Mouse (Mus musculus) frontal cortex, postnatal 36 days (tissue): Measurements from ENCODE around the gene Pvr.

Experiments
- DNase-seq, 2 experiments: peaks; one replicate each; pipeline ENCODE4 v3.0.0; 2022; ENCODE audit warnings: low spot score in 2 of 2

The Pvr gene

DNA sequence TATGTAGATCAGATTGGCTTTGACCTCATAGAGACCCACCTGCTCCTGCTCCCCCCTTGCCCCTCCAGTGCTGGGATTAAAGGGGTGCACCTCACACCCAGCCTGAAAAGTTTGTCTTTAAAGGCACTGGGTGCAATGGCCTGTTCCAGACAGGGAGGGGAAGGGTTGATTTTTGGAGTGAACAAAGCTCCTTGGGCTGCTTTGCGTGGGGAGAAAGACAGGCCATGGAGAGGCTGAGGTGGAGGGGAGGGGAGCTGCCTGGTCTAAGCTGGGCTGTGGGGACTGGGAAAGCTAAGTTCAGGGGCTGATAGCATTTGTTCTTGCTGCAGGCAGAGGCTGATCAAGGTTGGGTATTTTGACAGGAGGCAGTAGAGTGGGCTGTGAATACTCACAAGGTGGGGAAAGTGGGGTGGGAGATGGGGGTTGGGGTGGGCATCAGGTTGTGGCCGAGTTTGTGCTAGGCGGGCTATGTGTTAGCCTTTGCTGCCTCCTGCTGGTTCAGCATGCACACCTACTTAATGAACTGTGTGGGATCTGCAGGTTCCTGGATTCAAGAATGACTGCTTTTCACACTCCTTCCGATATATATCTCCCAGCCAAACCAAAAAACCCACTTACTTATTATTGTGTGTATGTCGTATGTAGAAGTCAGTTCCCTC is 48.9 kb downstream of the Pvr start:
- DNase-seq: no peak

DNA sequence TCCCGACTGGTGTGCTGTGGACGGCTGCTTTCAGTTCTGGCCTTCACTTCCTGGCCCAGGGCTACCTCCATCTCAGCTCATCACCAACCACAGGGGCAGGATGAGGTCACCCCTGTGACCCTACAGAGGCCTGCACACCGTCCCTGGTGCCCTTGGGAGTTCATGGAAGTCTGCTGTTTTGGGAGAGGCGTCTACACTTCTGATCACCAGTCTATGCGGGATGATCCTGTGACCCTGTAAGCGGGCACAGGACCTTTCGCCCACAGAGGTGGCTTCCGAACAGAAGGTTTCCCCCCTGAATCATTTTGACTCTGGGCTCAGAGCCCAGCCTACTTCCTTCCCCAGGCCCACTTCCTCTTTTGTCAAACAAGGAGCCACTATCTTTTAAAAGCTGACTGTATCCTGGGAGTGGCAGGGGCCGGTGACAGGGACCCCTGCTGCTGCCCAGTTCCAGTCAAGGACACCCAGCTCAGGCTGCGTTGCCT is 49.8 kb downstream of the Pvr start:
- no peak for DNase-seq

DNA sequence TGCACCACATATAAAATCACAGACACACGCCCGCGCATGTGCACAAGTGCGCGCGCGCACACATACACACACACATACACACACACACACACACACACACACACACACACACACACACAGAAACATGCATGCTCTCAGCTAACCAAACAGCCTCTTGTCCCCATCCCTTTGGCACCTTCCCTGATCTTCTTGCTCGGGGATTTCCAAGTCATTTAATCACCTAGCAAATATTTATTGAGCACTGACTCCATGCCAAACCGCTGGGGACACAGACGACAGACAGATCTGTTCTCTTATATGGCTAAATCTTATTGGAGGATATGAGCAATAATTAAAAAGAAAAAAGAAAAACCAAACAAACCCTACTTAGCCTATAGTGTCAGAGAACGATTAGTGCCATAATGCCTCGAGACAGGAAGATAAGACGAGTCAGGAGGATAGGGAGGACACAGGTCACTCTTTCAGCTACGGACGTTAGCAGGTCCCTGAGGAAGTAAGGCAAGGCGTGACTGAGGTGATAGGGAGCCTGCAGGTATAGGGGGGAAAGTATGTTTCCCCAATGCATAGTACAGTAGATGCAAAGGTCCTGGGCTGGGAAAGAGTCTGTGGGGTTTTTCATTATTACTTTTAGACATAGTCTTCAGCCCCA is 53.1 kb downstream of the Pvr start:
- DNase-seq: no peak

DNA sequence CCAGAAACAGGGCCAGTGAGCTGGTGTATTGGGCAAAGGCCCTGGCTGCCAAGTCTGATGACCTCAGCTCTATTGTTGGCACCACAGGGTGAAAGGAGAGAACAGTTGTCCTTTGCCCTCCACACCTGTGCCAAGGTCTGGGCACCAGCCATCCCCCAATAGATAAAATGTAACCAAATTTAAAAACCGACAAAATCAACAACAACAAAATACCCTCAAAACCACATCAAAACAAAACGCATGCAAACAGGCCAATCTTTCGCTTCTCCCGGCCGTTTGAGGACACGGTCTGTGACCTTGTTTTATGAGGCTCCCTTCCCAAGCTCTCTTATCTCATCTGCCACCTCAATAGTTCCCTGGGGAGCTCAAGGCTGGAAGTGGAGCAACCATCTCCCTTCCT is 54.5 kb downstream of the Pvr start:
- no peak for DNase-seq

DNA sequence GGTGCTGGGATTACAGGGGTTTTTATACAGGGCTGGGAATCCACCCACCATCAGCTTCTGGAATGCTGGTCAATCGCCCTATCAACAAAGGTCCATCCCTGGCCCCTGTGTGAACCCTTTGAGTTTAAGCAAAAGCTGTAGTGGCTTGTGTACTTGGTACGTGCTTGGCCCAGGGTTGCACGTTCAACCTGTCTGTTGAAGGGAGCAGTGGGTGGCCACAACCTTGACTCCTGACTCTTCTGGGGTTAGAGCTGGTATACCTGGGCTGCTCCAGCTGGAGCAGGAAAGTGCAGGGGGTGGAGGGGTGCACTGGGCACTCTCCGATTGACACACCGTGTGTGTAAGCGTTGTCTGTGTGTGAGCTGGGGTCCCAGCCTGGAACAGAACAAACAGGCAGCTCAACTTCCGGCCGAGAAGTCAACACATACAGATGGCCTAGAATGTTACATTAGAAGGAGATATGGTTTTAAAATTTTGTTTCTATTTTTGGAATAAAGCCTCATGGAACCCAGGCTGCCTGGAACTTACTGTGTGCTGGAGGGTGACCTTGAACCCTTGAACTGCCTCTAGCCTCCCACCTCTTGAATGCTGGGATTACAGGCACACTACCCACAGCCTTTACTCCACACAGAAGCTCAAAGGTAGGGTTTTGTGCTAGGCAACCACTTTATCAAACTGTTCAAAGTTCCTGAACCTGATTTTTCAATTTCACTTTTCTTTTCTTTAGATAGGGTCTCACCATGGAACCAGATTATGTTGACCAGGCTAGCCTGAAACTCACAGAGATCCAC is 55.5 kb downstream of the Pvr start:
- DNase-seq: no peak

DNA sequence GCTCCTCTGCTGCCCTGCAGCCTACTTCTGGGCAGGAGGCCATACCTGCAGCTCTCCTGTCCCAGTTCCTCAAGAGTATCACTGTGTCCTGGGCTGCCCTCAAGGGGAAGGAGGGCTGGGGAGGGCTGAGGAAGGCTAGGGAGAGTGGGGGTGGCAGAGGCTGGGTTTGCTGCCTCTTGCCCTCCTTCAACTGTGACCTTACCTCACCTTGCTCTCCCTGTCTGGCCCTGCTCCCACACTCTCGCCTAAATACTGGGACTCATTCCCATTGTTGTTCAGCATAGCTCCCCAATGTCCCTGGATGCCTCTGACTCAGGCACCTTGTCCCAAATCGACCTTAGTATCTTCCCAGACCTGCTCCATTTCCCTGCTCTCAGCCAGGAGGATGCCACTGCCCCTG is 56.7 kb downstream of the Pvr start:
- DNase-seq: no peak

DNA sequence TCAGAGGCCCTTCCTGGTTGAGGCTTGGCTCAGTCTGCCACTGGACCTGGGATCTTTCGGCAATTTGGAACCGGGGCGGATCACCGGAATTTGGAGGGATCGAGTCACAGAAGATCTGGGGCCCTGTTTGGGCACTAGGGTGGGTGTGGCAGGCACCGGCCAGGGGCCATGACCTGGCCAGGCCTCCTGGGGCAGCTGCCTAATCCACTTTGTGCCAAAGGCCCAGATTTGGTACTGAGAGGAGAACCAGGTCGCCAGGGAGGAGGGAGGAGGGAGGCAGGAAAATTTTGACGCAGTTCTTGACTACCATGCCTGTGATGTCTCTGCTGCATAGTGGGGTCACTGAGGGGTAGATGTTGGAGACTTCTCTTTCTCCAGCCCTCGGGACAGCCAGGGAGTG is 59.8 kb downstream of the Pvr start, which contains the start of gene Ceacam16:
TSS of gene Ceacam16 (minus strand) at position 101 of the 400 bp plus-strand sequence.
- no peak for DNase-seq

DNA sequence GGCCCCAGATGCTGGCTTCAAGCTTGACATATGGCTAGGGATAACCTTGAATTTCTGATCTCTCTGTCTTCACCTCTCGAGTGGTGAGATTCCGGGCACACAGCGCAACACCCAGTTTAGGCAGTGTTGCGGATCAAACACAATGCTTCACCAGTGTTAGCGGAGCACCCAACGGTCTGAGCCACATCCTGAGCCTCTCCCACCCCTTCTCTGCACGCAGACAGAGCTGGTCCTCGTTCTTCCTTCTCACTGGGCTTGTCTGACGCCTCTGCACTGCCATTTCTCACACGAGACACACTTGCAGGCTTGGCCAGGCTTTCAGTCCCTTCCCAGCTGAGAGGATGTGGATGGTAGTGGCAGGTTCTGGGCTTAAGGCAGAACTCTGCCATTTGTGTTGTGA is 61.2 kb downstream of the Pvr start:
- no peak for DNase-seq

DNA sequence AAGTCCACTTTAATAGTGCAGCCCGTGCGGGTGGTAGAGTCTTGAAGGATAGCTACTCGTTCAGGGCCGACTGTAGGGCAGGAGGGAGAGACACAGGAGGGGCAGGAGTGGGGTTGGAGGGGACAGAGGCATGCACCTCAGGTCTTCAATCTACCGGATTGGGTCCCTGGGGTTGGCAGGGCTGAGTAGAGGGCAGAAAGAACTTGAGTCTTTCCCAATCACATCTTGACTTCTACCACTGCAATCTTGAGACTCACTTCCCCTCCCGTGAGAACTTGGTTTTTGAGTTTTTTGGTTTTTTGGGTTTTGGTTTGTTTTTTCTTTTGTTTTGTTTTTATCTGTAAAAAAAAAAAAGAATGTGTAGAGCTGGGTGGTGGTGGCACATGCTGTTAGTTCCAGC is 64.7 kb downstream of the Pvr start:
- no peak for DNase-seq

DNA sequence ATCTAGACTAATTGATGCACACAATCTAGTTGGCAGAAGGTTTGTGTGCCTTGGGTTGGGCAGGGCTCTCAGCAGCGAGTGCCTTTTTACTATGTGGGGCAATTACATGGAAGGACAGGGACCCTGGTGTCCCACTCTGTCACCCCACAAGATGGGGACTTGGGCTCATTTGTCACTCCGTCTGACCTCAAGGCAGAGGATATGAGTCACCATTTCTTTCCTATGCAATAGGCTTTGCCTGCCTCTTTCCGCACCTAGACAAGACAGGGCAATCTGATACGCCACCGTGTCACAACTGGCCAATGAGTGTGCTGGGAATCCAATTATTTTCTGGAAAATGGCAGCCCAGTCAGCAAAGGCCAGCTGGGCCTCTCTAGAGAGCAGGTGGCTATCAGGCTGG is 65.3 kb downstream of the Pvr start:
- DNase-seq: no peak
